Mouse (Mus musculus) CH12F3 (cell line): ENCODE results near the gene E2f7.
"Not testable (repeated sequence)": the region's sequence is repeated elsewhere in the genome, so short reads cannot be mapped to it uniquely, and the experiment has no call there.

Experiments used
- in situ Hi-C: fragments of 300-500 bp; cut with MboI; formaldehyde crosslinking; loops from 2 replicates; pipeline ENCODE4 v1.14.3; 2020; ENCODE audit warnings: low sequenced_read_pairs

Gene E2f7

GRCm38 (mm10) chr10:110744686-110745639, at the start of gene E2f7:
TSS of gene E2f7 (plus strand) at chr10:110745439.
- in situ Hi-C loops = no loop called here

GRCm38 (mm10) chr10:110701276-110701675, 44.0 kb upstream of the E2f7 start:
- in situ Hi-C loops = no loop called here

GRCm38 (mm10) chr10:110705672-110706071, 39.6 kb upstream of the E2f7 start:
- in situ Hi-C loops = no loop called here

DNA sequence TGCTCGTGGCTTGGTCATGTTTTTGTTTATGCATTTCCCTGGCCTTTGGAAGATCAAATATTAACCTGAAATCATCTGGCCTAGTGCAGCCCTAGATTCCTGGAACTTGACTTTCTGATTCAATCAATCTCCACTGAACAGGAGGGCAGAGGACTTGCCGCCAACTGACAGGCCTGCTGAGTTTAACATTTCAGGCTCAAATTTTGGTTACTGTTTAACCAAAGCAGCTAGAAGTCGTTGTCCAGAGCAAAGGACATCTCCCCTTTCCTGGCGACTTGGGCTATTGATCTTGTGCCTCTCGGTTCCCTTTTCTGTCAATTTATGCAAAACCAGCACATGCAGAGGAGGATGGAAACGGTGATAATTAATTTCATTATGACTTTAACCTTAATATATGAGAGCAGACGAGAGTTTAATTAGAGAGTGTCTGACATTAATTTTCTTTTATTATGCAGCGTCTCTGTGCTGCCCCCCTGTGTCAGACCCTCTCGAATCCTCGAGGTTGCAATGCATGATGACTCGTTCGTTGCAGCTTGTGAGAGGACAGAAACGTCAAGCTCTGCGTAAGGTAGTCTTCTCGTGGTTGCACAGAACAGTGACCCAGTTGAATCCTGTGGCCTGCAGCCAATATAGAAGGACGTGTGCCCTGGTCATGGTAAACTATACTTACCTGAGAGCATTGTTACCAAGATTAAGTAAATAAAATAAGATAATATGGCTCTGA, 37.7 kb upstream of the E2f7 start:
- in situ Hi-C loops = no loop called here

DNA sequence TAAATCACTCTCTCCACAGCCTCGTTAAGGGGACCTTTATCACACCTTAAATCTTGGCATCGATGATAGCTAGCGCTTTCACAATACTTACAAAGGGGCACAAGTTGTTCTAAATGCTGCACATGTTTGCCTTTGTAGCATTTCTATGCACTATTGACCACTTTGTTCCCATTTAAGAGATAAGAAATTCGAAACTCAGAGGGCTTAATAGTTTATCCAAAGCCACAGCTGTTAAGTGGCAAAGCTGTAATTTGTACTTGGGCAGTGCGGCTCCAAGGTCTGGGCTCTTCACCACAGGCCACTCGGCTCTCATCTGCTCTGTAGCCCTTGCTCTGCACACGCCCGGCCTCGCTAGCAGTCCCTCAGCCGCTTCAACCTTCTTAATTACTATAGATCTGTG, 28.4 kb upstream of the E2f7 start:
- in situ Hi-C loops = no loop called here

- in situ Hi-C loops = no loop called here
These were observed 18.8 kb upstream of the E2f7 start for GRCm38 (mm10) chr10:110726431-110726830.

GRCm38 (mm10) chr10:110727816-110728215, 17.4 kb upstream of the E2f7 start:
- in situ Hi-C loops = no loop called here

DNA sequence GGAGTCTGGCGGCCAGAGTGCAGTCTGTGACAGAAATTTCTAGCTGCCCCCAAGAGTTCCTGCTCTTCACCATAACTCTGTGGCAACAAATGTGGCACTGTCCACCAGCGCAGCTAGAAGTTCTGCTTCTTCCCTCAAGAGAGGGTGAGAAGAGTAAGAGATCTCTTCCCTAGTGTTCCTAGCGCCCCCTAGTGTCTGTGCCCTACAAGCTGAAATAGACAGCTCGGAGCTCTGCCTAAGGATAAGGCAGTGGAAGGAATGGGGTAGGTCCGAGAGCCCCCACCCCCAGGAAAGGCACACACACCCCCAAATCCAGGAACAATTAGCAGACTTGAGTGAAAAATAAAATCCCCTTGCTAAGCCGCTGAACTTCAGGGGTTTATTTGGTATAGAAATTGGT, 11.9 kb upstream of the E2f7 start:
- in situ Hi-C loops = no loop called here

DNA sequence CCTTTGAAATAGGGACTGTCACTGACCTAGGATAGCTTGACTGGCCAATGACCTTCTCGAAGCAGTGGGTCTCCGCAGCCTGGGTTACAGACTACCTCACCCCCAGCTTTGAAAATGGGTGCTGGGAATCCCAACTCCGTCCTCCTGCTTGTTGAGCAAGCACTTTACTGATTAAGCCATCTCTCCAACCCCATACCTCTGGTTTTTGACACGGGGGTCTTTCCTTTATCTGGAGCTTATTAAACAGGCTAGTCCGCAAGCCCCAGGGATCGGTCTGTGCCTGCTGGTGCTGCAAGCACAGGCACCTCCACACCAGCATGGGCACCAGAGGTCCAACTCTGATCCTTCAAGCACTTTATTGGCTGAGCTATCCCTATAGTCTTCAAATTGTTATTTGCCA, 1.5 kb upstream of the E2f7 start:
- in situ Hi-C loops = no loop called here

GRCm38 (mm10) chr10:110744120-110744519, 1.1 kb upstream of the E2f7 start:
- in situ Hi-C loops = no loop called here

- in situ Hi-C loops = no loop called here
These were observed 397 bp downstream of the E2f7 start for GRCm38 (mm10) chr10:110745640-110746032.

GRCm38 (mm10) chr10:110749081-110749480, 3.8 kb downstream of the E2f7 start:
- in situ Hi-C loops = no loop called here

DNA sequence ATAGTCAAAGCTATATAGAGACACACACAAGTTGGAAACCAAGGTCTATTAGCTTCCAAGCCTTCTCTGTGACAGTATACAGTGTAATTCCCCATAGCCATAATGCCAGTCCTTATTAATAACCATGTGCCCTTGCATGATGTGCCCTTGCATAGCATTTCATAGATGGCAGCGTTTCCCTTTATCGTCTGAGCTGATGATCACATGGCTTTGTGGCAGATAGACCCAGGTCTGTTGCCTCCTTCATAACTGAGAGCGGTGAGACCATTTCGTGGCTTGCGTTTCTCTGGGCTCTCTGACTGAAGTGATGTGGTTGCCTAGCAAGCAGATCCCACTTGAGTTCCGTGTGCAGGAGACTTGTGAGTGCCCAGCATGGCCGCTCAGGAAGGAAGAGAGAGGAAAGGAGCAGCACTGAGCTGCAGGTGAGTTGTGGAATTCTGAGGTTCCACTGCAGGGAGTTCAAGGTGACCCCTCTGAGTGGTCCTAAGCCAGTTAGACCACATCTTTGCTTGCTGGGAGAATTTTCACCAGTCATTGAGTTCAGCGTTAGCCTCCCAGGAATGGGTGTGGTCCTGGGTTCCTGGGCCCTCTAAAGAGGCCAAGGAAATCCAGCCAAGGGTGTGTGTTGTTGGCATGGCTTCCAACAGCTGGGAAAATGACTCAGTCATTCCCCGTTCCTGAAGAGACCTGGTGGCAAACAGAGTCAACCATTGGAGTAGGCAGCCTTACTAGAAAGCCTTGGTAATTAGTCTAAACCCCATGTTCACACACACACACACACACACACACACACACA, 4.5 kb downstream of the E2f7 start:
- in situ Hi-C loops = no loop called here

- in situ Hi-C loops = no loop called here
These were observed 7.6 kb downstream of the E2f7 start for GRCm38 (mm10) chr10:110752849-110753248.

GRCm38 (mm10) chr10:110755556-110755955, 10.3 kb downstream of the E2f7 start:
- in situ Hi-C loops = no loop called here

DNA sequence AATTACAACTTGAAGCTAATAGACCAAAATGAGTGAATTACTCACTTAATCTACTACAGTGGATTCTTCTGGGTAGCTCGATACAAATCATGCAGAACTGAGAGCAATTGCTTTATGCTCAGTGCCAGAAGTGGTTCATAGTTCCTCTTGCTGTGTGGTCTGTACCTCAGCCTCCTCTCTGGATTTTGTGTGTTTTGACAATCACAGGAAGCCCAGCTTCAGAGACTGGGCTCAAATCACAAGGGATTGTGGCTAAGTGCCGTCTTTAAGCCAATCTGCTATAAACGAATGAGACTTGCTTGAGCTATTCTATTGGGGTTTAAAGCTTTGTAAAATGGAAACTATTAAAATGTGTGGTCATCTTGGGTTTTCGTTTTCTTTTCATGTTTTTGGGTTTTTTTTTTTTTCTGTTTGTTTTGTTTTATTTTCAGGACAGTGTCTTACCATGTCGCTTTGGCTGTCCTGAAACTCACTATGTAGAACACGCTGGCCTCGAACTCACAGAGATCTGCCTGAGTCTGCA, 11.1 kb downstream of the E2f7 start:
- in situ Hi-C loops = no loop called here

DNA sequence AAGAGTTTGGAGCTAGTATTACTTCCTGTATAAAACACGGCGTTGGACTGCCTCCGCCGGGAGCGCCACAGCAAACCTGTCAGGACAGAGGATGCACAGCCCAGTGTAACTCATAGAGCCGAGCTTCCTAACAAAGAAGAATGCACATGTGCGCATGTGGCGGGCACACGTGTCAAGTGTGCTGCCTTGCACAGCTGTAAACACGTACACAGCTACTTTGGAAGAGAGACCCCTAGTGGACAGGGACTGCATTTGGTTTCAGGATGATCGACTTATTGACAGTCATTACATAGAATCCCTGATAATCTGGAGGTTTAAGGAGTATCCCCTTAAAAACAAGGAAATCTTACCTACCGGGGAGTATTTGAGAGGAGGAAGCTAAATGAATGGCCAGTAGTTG, 15.3 kb downstream of the E2f7 start:
- in situ Hi-C loops = not testable (repeated sequence)

- in situ Hi-C loops = no loop called here
These were observed 17.1 kb downstream of the E2f7 start for GRCm38 (mm10) chr10:110762134-110762884.

- in situ Hi-C loops = no loop called here
These were observed 18.2 kb downstream of the E2f7 start for GRCm38 (mm10) chr10:110763416-110763815.

- in situ Hi-C loops = no loop called here
These were observed 24.3 kb downstream of the E2f7 start for GRCm38 (mm10) chr10:110769538-110769937.
